Mouse (Mus musculus) cerebellum, adult 2 months (tissue): Measurements from ENCODE around the gene Ttll6.

ENCODE experiments used
- CTCF ChIP-seq: fragments of 200-500 bp; IDR thresholded peaks from 2 replicates; pipeline ENCODE4 v1.5.1; 2011; ENCODE audit warnings: low read depth, mild to moderate bottlenecking, control low read depth, low read length, moderate library complexity, borderline replicate concordance; ENCODE audit not compliant: insufficient read depth
- POLR2A ChIP-seq: fragments of 200-500 bp; IDR thresholded peaks from 2 replicates; pipeline ENCODE4 v1.6.1; 2011; ENCODE audit warnings: low read length, control low read depth, borderline replicate concordance; ENCODE audit not compliant: insufficient read depth

DNA sequence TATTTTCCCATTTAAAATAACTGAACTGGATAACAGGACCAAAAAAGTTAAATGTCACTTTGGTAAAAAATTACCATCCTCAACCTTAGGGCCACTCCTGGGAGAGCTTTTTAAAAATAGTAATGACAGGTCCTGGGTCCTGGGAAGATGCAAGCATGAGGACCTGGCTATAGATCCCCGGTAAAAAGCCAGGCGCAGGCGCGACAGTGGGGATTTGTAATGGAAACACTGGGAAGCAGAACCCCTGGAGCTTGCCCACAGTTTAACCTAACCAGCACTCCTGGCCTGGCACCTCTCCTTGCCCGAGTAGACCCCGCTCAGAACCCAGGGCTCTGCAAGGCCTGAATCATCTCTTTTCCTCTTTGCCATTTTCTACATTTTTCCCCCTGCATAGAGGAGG lies 41.3 kb downstream of the Ttll6 start:
- no peak for TF ChIP-seq POLR2A
- no peak for TF ChIP-seq CTCF
